In the genomic region with DNA sequence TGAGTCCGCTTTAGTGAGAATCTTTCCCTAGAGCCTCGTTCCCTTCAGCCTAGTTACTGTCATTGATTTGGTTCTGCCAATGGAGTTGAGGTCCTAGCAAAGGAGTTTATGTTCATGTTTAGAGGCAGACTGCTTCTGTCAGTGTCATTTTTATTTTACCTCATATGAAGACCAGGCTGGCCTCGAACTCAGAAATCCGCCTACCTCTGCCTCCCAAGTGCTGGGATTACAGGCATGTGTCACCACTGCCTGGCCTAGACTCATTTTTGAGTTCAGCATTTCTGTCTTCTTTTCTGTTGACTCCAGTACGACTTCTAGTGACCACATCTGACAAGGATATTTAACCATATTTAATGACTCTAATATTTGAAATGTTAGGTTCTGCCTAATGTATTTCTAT, we compare ENCODE assay signal across 24 mouse cellular contexts. TPM values are rescaled to one million over a fixed set of nuclear protein-coding genes. Genes with fewer than 3 reads are reported as not detected.
DNase-seq lines count a peak whose midpoint lies in the region; ATAC-seq and TF ChIP-seq lines count a peak whose summit lies in the region.
"Had no signal": no experiment of that assay in that cellular context is flagged by ENCODE, and none has a peak within 500 bp of the region (broad histone marks: within the 10 kb centered on the region; RNA-seq: fewer than 3 reads in every experiment).

No protein-coding gene starts in this region.

- no peaks in the 10 kb centered on the region for H3K36me3 ChIP-seq in midbrain, embryonic 11.5 days (ENCODE audit: control insufficient read depth, insufficient read depth, low read length)
- H3K36me3 ChIP-seq in midbrain, postnatal 0 days (ENCODE audit: insufficient read depth, low read length): no peaks in the 10 kb centered on the region
- no peaks in the 10 kb centered on the region for H3K36me3 ChIP-seq in ES-Bruce4 (ENCODE audit: control insufficient read depth, insufficient read depth, low read length, poor library complexity, severe bottlenecking)
- H3K36me3 ChIP-seq: embryonic facial prominence, embryonic 12.5 days; forebrain, embryonic 15.5 days; heart, embryonic 10.5 days; hindbrain, embryonic 12.5 days had no signal

- no peaks in the 10 kb centered on the region for H3K27me3 ChIP-seq in midbrain, embryonic 11.5 days (ENCODE audit: control insufficient read depth, insufficient read depth, low read length)
- no peaks in the 10 kb centered on the region for H3K27me3 ChIP-seq in midbrain, postnatal 0 days (ENCODE audit: insufficient read depth, low read length)
- no peaks in the 10 kb centered on the region for H3K27me3 ChIP-seq in ES-Bruce4 (ENCODE audit: control insufficient read depth, insufficient read depth, low read length, poor library complexity, severe bottlenecking)
- H3K27me3 ChIP-seq: embryonic facial prominence, embryonic 12.5 days; forebrain, embryonic 15.5 days; hindbrain, embryonic 12.5 days had no signal

- DNase-seq in embryo, embryonic 11 days: peak; percentile 11
- DNase-seq in embryo, embryonic 10.5 days (ENCODE audit: low spot score): no peak
- DNase-seq in midbrain, embryonic 11.5 days (ENCODE audit: low spot score, missing footprints): peak; percentile 78
- DNase-seq in midbrain, postnatal 0 days (ENCODE audit: low spot score): no peak
- peak; percentile 72 for DNase-seq in ZHBTc4 (ENCODE audit: low read depth, low spot score)
- DNase-seq in kidney, postnatal 4 days: no peak
- no peak for DNase-seq in gastrocnemius, adult 8-10 months (ENCODE audit: low spot score in 2 of 2)
- DNase-seq: adrenal gland, postnatal 10 days; B cell, adult 2 months; cerebellum, adult 11 months; cerebellum, adult 8-10 months; cerebellum, postnatal 36 days; gastrocnemius, postnatal 10 days; heart, adult 18-20 months; heart, postnatal 10 days; heart, postnatal 4 days had no signal

- TF ChIP-seq POLR2A in ES-Bruce4 (IDR thresholded peaks at IDR 0.05; ENCODE audit: insufficient read depth, low read length): no peak

- H3K4me1 ChIP-seq in midbrain, embryonic 11.5 days (ENCODE audit: control insufficient read depth, insufficient read depth, low read length): no peaks in the 10 kb centered on the region
- peaks cover 5% of the 10 kb centered on the region; the same call in 1 of the 2 replicates for H3K4me1 ChIP-seq in midbrain, postnatal 0 days (ENCODE audit: insufficient read depth, low read length)
- peaks cover 12% of the 10 kb centered on the region for H3K4me1 ChIP-seq in ES-Bruce4 (ENCODE audit: control insufficient read depth, insufficient read depth, low read length)

- H3K4me2 ChIP-seq in midbrain, embryonic 11.5 days: no peak overlapping the region
- no peak overlapping the region for H3K4me2 ChIP-seq in midbrain, postnatal 0 days (ENCODE audit: low read depth, low read length, poor library complexity, severe bottlenecking)
- H3K4me2 ChIP-seq: hindbrain, embryonic 12.5 days had no signal

- no peak overlapping the region for H3K4me3 ChIP-seq in midbrain, embryonic 11.5 days (ENCODE audit: low read depth, low read length)
- H3K4me3 ChIP-seq in midbrain, postnatal 0 days (ENCODE audit: low read depth, low read length): no peak overlapping the region
- no peak overlapping the region for H3K4me3 ChIP-seq in ES-Bruce4 (ENCODE audit: low read depth, low read length)
- H3K4me3 ChIP-seq: hindbrain, embryonic 12.5 days had no signal

- 74% methylated on average over 5 of the region's 5 CpGs for WGBS in midbrain, embryonic 11.5 days
- WGBS in midbrain, postnatal 0 days: 77% methylated on average over 5 of the region's 5 CpGs

- TF ChIP-seq EP300 in ES-Bruce4 (IDR thresholded peaks at IDR 0.05; ENCODE audit: insufficient read depth, low read depth, low read length): no peak

- TF ChIP-seq CTCF in midbrain, postnatal 0 days (IDR thresholded peaks at IDR 0.05): no peak
- no peak for TF ChIP-seq CTCF in ES-Bruce4 (IDR thresholded peaks at IDR 0.05; ENCODE audit: low read depth, low read length)

- no peak overlapping the region for H3K9ac ChIP-seq in midbrain, embryonic 11.5 days (ENCODE audit: low read length)
- H3K9ac ChIP-seq in midbrain, postnatal 0 days (replicated peaks; ENCODE audit: low read length, poor library complexity, severe bottlenecking): no peak overlapping the region
- no peak overlapping the region for H3K9ac ChIP-seq in ES-Bruce4 (ENCODE audit: low read depth, poor library complexity, severe bottlenecking)
- H3K9ac ChIP-seq: embryonic facial prominence, embryonic 12.5 days; forebrain, embryonic 15.5 days; hindbrain, embryonic 12.5 days had no signal

- no peak overlapping the region for H3K27ac ChIP-seq in midbrain, embryonic 11.5 days (ENCODE audit: low read depth, low read length)
- no peak overlapping the region for H3K27ac ChIP-seq in midbrain, postnatal 0 days (ENCODE audit: low read depth, low read length)
- peak overlapping the region; percentile 65; the same call in 1 of the 2 replicates for H3K27ac ChIP-seq in ES-Bruce4 (ENCODE audit: insufficient read depth, low read length)
- H3K27ac ChIP-seq: embryonic facial prominence, embryonic 12.5 days; forebrain, embryonic 15.5 days; heart, embryonic 10.5 days; hindbrain, embryonic 12.5 days had no signal

- H3K9me3 ChIP-seq in midbrain, embryonic 11.5 days (ENCODE audit: control insufficient read depth, low read length): no peaks in the 10 kb centered on the region
- no peaks in the 10 kb centered on the region for H3K9me3 ChIP-seq in midbrain, postnatal 0 days (ENCODE audit: low read length)
- no peaks in the 10 kb centered on the region for H3K9me3 ChIP-seq in ES-Bruce4 (replicated peaks; ENCODE audit: control insufficient read depth, insufficient read depth, low read length, poor library complexity, severe bottlenecking)
- H3K9me3 ChIP-seq: embryonic facial prominence, embryonic 12.5 days; forebrain, embryonic 15.5 days; heart, embryonic 10.5 days; hindbrain, embryonic 12.5 days had no signal

- no peak for ATAC-seq in midbrain, embryonic 11.5 days (ENCODE audit: low FRiP score)
- no peak for ATAC-seq in midbrain, postnatal 0 days (ENCODE audit: low FRiP score)
- ATAC-seq: CD4-positive, CD25-positive, alpha-beta regulatory T cell, adult 4 months; forebrain, embryonic 15.5 days; hindbrain, embryonic 16.5 days; inflammation-experienced regulatory T-cells, adult 6 months had no signal

RNA-seq across cellular contexts. Expression of gene Hist1h4h, which starts 15.6 kb away (rescaled TPM):
- 3.3 and 3.6 TPM in 2 replicates for polyA plus RNA-seq in midbrain, embryonic 11.5 days (2014; fragmentation: Nextera tagmentation; extraction: Ambion mirVana)
- total RNA-seq in midbrain, postnatal 0 days (2014; rRNA removed): 1,176 and 1,474 TPM in 2 replicates
- 3.9 and 4.0 TPM in 2 replicates for polyA plus RNA-seq in midbrain, postnatal 0 days (2015; fragmentation: Nextera tagmentation; extraction: Ambion mirVana)
- 16.9 and 19.1 TPM in 2 replicates for polyA plus RNA-seq in ES-Bruce4 (2011; ENCODE audit: insufficient read depth, insufficient read length, low read depth, missing spikeins)
- total RNA-seq in gastrocnemius, adult 8-10 months (2022): 100 to 1,000 TPM; 131 to 174 (median 160) TPM

RNA-seq across cellular contexts. Expression of gene Hist1h2af, which starts 18.4 kb away (rescaled TPM):
- polyA plus RNA-seq in midbrain, embryonic 11.5 days (2014; fragmentation: Nextera tagmentation; extraction: Ambion mirVana): 6.4 and 9.1 TPM in 2 replicates
- total RNA-seq in midbrain, postnatal 0 days (2014; rRNA removed): 52.3 and 293 TPM in 2 replicates
- polyA plus RNA-seq in midbrain, postnatal 0 days (2015; fragmentation: Nextera tagmentation; extraction: Ambion mirVana): 0.54 and 1.5 TPM in 2 replicates
- 68.8 and 97.9 TPM in 2 replicates for polyA plus RNA-seq in ES-Bruce4 (2011; ENCODE audit: insufficient read depth, insufficient read length, low read depth, missing spikeins)
- total RNA-seq in gastrocnemius, adult 8-10 months (2022): 1 to 10 TPM in 1 of 4 experiments, not detected in 3; 1.5 TPM
- polyA plus RNA-seq: hindbrain, embryonic 16.5 days; inflammation-experienced regulatory T-cells, adult 6 months had no signal

RNA-seq across cellular contexts. Expression of gene Hist1h3g, which starts 19.9 kb away (rescaled TPM):
- 4.0 and 4.8 TPM in 2 replicates for polyA plus RNA-seq in midbrain, embryonic 11.5 days (2014; fragmentation: Nextera tagmentation; extraction: Ambion mirVana)
- total RNA-seq in midbrain, postnatal 0 days (2014; rRNA removed): 99.4 and 262 TPM in 2 replicates
- polyA plus RNA-seq in midbrain, postnatal 0 days (2015; fragmentation: Nextera tagmentation; extraction: Ambion mirVana): not detected in 2 replicates
- polyA plus RNA-seq in ES-Bruce4 (2011; ENCODE audit: insufficient read depth, insufficient read length, low read depth, missing spikeins): 8.9 and 16.9 TPM in 2 replicates
- 1 to 10 TPM in 1 of 4 experiments, under 1 TPM in 1, not detected in 2; 0.75 to 2.2 TPM for total RNA-seq in gastrocnemius, adult 8-10 months (2022)
- polyA plus RNA-seq: CD4-positive, CD25-positive, alpha-beta regulatory T cell, adult 4 months; hindbrain, embryonic 16.5 days had no signal

RNA-seq across cellular contexts. Expression of gene Btn2a2, which starts 26.6 kb away (rescaled TPM):
- 0.28 and 0.34 TPM in 2 replicates for polyA plus RNA-seq in midbrain, embryonic 11.5 days (2014; fragmentation: Nextera tagmentation; extraction: Ambion mirVana)
- total RNA-seq in midbrain, postnatal 0 days (2014; rRNA removed): 0.16 TPM in 1 of 2 replicates, not detected in the other
- not detected in 2 replicates for polyA plus RNA-seq in midbrain, postnatal 0 days (2015; fragmentation: Nextera tagmentation; extraction: Ambion mirVana)
- polyA plus RNA-seq in ES-Bruce4 (2011; ENCODE audit: insufficient read depth, insufficient read length, low read depth, missing spikeins): 0.91 and 1.9 TPM in 2 replicates
- total RNA-seq in gastrocnemius, adult 8-10 months (2022): not detected
- total RNA-seq: adrenal gland, postnatal 10 days; heart, adult 18-20 months; heart, postnatal 10 days; heart, postnatal 4 days had no signal
- polyA plus RNA-seq: CD4-positive, CD25-positive, alpha-beta regulatory T cell, adult 4 months; forebrain, embryonic 15.5 days; inflammation-experienced regulatory T-cells, adult 6 months had no signal

RNA-seq across cellular contexts. Expression of gene Hist1h2bh, which starts 27.9 kb away (rescaled TPM):
- polyA plus RNA-seq in midbrain, embryonic 11.5 days (2014; fragmentation: Nextera tagmentation; extraction: Ambion mirVana): 0.44 and 0.87 TPM in 2 replicates
- total RNA-seq in midbrain, postnatal 0 days (2014; rRNA removed): 8.7 and 34.2 TPM in 2 replicates
- 0.16 TPM in 1 of 2 replicates, not detected in the other for polyA plus RNA-seq in midbrain, postnatal 0 days (2015; fragmentation: Nextera tagmentation; extraction: Ambion mirVana)
- polyA plus RNA-seq in ES-Bruce4 (2011; ENCODE audit: insufficient read depth, insufficient read length, low read depth, missing spikeins): 3.9 and 4.2 TPM in 2 replicates
- total RNA-seq in gastrocnemius, adult 8-10 months (2022): 1 to 10 TPM in 2 of 4 experiments, under 1 TPM in 2; 0.82 to 1.6 (median 1.2) TPM

Comparison
In these comparisons a context has a peak if more than half of its experiments do, and no peak if none do; other contexts are left out.
1. DNase-seq: peak in embryo, embryonic 11 days (single experiment), midbrain, embryonic 11.5 days (single experiment) and ZHBTc4 (single experiment); none in embryo, embryonic 10.5 days (single experiment), midbrain, postnatal 0 days (single experiment), kidney, postnatal 4 days (0 of 2) and gastrocnemius, adult 8-10 months (0 of 2).